Mouse (Mus musculus): ENCODE measurements around the gene Tmem150c. TPM values are rescaled to one million over a fixed set of nuclear protein-coding genes. Genes with fewer than 3 reads are reported as not detected.

Tmem150c gene
- total and polyA plus RNA-seq, 3 experiments = 0.16 TPM; not detected in 2

GRCm38 (mm10) chr5:100036681-100037080 lies 122.9 kb downstream of the Tmem150c start:
- Histone ChIP-seq H3K4me3 (ENCODE audit: low read depth, low read length) (peak overlapping the region; percentile 99), H3K9me3 (replicated peaks) (no peaks in the 10 kb centered on the region), H3K4me1 (ENCODE audit: insufficient read depth, low read depth, low read length) (peaks cover 27% of the 10 kb centered on the region), H3K36me3 (replicated peaks) (peaks cover 55% of the 10 kb centered on the region), H3K27me3 (ENCODE audit: insufficient read depth, low read length) (no peaks in the 10 kb centered on the region)
- ATAC-seq (ENCODE audit: extremely low read depth, insufficient number of reproducible peaks, low FRiP score, poor library complexity, severe bottlenecking) (no peak), DNase-seq (ENCODE audit: low spot score) (peak; percentile 10)
- no peak for TF ChIP-seq GATA1 (IDR thresholded peaks at IDR 0.05; ENCODE audit: borderline replicate concordance, low read length)
- no peak for TF ChIP-seq TAL1 (conservative IDR thresholded peaks at IDR 0.05; ENCODE audit: low read depth, low read length)
- no peak for TF ChIP-seq POLR2AphosphoS5 (IDR thresholded peaks at IDR 0.05; ENCODE audit: insufficient replicate concordance, low read depth, low read length)
- TF ChIP-seq CTCF (IDR thresholded peaks at IDR 0.05; ENCODE audit: low read depth, low read length) = no peak
- TF ChIP-seq GATA2 (IDR thresholded peaks at IDR 0.05; ENCODE audit: borderline replicate concordance, low read depth, low read length) = no peak

- no peak for DNase-seq (ENCODE audit: low spot score)
- no peak for TF ChIP-seq GATA2 (IDR thresholded peaks at IDR 0.05; ENCODE audit: borderline replicate concordance, low read depth, low read length)
- no peak for TF ChIP-seq TAL1 (conservative IDR thresholded peaks at IDR 0.05; ENCODE audit: low read depth, low read length)
- no peak for TF ChIP-seq CTCF (IDR thresholded peaks at IDR 0.05; ENCODE audit: low read depth, low read length)
- no peak for TF ChIP-seq GATA1 (IDR thresholded peaks at IDR 0.05; ENCODE audit: borderline replicate concordance, low read length)
- Histone ChIP-seq H3K9me3 (replicated peaks) (no peaks in the 10 kb centered on the region), H3K4me3 (ENCODE audit: low read depth, low read length) (peak overlapping the region; percentile 33; the same call in 1 of the 2 replicates), H3K36me3 (replicated peaks) (peaks cover 57% of the 10 kb centered on the region), H3K27me3 (ENCODE audit: insufficient read depth, low read length) (no peaks in the 10 kb centered on the region), H3K4me1 (ENCODE audit: insufficient read depth, low read depth, low read length) (peaks cover 23% of the 10 kb centered on the region)
- no peak for ATAC-seq (ENCODE audit: extremely low read depth, insufficient number of reproducible peaks, low FRiP score, poor library complexity, severe bottlenecking)
Observed at GRCm38 (mm10) chr5:100035950-100036349, 123.7 kb downstream of the Tmem150c start.

- Histone ChIP-seq H3K27me3 (ENCODE audit: insufficient read depth, low read length) (no peaks in the 10 kb centered on the region), H3K36me3 (replicated peaks) (peaks cover 60% of the 10 kb centered on the region), H3K9me3 (replicated peaks) (no peaks in the 10 kb centered on the region), H3K4me3 (ENCODE audit: low read depth, low read length) (no peak overlapping the region), H3K4me1 (ENCODE audit: insufficient read depth, low read depth, low read length) (peaks cover 19% of the 10 kb centered on the region)
- TF ChIP-seq GATA1 (IDR thresholded peaks at IDR 0.05; ENCODE audit: borderline replicate concordance, low read length) = no peak
- TF ChIP-seq CTCF (IDR thresholded peaks at IDR 0.05; ENCODE audit: low read depth, low read length) = no peak
- TF ChIP-seq TAL1 (conservative IDR thresholded peaks at IDR 0.05; ENCODE audit: low read depth, low read length) = no peak
- peak; percentile 84; the same call in 1 of the 2 replicates for TF ChIP-seq POLR2AphosphoS5 (IDR thresholded peaks at IDR 0.05; ENCODE audit: insufficient replicate concordance, low read depth, low read length)
- no peak for TF ChIP-seq GATA2 (IDR thresholded peaks at IDR 0.05; ENCODE audit: borderline replicate concordance, low read depth, low read length)
- ATAC-seq (ENCODE audit: extremely low read depth, insufficient number of reproducible peaks, low FRiP score, poor library complexity, severe bottlenecking) = no peak
- DNase-seq (ENCODE audit: low spot score) = no peak
Observed at GRCm38 (mm10) chr5:100032646-100033045, 127.0 kb downstream of the Tmem150c start.

GRCm38 (mm10) chr5:100032107-100032506 lies 127.5 kb downstream of the Tmem150c start:
- Histone ChIP-seq H3K36me3 (replicated peaks) (peaks cover 55% of the 10 kb centered on the region), H3K27me3 (ENCODE audit: insufficient read depth, low read length) (no peaks in the 10 kb centered on the region)
- DNase-seq (ENCODE audit: low spot score) = no peak

GRCm38 (mm10) chr5:100030069-100030468 lies 129.5 kb downstream of the Tmem150c start:
- peaks cover 7% of the 10 kb centered on the region for H3K4me1 ChIP-seq (ENCODE audit: insufficient read depth, low read depth, low read length)
- H3K9me3 ChIP-seq (replicated peaks) = no peaks in the 10 kb centered on the region
- no peak overlapping the region for H3K4me3 ChIP-seq (ENCODE audit: low read depth, low read length)
- H3K27me3 ChIP-seq (ENCODE audit: insufficient read depth, low read length) = no peaks in the 10 kb centered on the region
- DNase-seq (ENCODE audit: low spot score) = no peak
- H3K36me3 ChIP-seq (replicated peaks) = peaks cover 37% of the 10 kb centered on the region
- ATAC-seq (ENCODE audit: extremely low read depth, insufficient number of reproducible peaks, low FRiP score, poor library complexity, severe bottlenecking) = no peak
- TF ChIP-seq POLR2AphosphoS5 (IDR thresholded peaks at IDR 0.05; ENCODE audit: insufficient replicate concordance, low read depth, low read length) = no peak
- TF ChIP-seq CTCF (IDR thresholded peaks at IDR 0.05; ENCODE audit: low read depth, low read length) = no peak

More at GRCm38 (mm10) chr5:100032107-100032506, 127.5 kb downstream of the Tmem150c start:
- Histone ChIP-seq H3K9me3 (replicated peaks) (no peaks in the 10 kb centered on the region), H3K4me3 (ENCODE audit: low read depth, low read length) (no peak overlapping the region), H3K4me1 (ENCODE audit: insufficient read depth, low read depth, low read length) (peaks cover 19% of the 10 kb centered on the region)
- TF ChIP-seq TAL1 (conservative IDR thresholded peaks at IDR 0.05; ENCODE audit: low read depth, low read length) (no peak), CTCF (IDR thresholded peaks at IDR 0.05; ENCODE audit: low read depth, low read length) (no peak), GATA2 (IDR thresholded peaks at IDR 0.05; ENCODE audit: borderline replicate concordance, low read depth, low read length) (no peak), GATA1 (IDR thresholded peaks at IDR 0.05; ENCODE audit: borderline replicate concordance, low read length) (no peak), POLR2AphosphoS5 (IDR thresholded peaks at IDR 0.05; ENCODE audit: insufficient replicate concordance, low read depth, low read length) (no peak)
- peak; percentile 23; the same call in 1 of the 2 replicates for ATAC-seq (ENCODE audit: extremely low read depth, insufficient number of reproducible peaks, low FRiP score, poor library complexity, severe bottlenecking)

Other genes with a start within 250 kb of the Tmem150c start
- gene Hnrnpd, start 180.9 kb downstream of the Tmem150c start, total RNA-seq (2014; fragmentation: Nextera tagmentation) = 231 and 261 TPM in 2 replicates
- 56.5 and 75.0 TPM in 2 replicates for gene Hnrnpd, start 180.9 kb downstream of the Tmem150c start, total RNA-seq (2017)
- gene Hnrnpd, start 180.9 kb downstream of the Tmem150c start, polyA plus RNA-seq (2012) = 434 and 614 TPM in 2 replicates
- gene 4930524J08Rik, start 180.7 kb downstream of the Tmem150c start, total RNA-seq (2014; fragmentation: Nextera tagmentation) = not detected in 2 replicates
- gene 4930524J08Rik, start 180.7 kb downstream of the Tmem150c start, total RNA-seq (2017) = 1.5 and 2.4 TPM in 2 replicates
- gene 4930524J08Rik, start 180.7 kb downstream of the Tmem150c start, polyA plus RNA-seq (2012) = 7.0 and 7.6 TPM in 2 replicates
- gene Hnrnpdl, start 120.1 kb downstream of the Tmem150c start, total RNA-seq (2014; fragmentation: Nextera tagmentation) = 150 and 157 TPM in 2 replicates
- 291 and 340 TPM in 2 replicates for gene Hnrnpdl, start 120.1 kb downstream of the Tmem150c start, total RNA-seq (2017)
- 157 and 164 TPM in 2 replicates for gene Hnrnpdl, start 120.1 kb downstream of the Tmem150c start, polyA plus RNA-seq (2012)
- 41.7 and 46.9 TPM in 2 replicates for gene Enoph1, start 119.8 kb downstream of the Tmem150c start, total RNA-seq (2014; fragmentation: Nextera tagmentation)
- gene Enoph1, start 119.8 kb downstream of the Tmem150c start, total RNA-seq (2017) = 34.0 and 42.3 TPM in 2 replicates
- gene Enoph1, start 119.8 kb downstream of the Tmem150c start, polyA plus RNA-seq (2012) = 48.5 and 52.4 TPM in 2 replicates

All from G1E (cell line).